Mouse (Mus musculus) neural tube, embryonic 13.5 days (tissue): Measurements from ENCODE around the gene Polr3b. TPM values are rescaled to one million over a fixed set of nuclear protein-coding genes. Genes with fewer than 3 reads are reported as not detected.

Source experiments
- ATAC-seq: fragments of 200-750 bp; cut with Nextera tagmentation; 2 replicates; pipeline ENCODE4 v1.8.0; 2017; ENCODE audit warnings: low read depth, mild to moderate bottlenecking, moderate TSS enrichment, moderate library complexity
- H3K27ac ChIP-seq: fragments of 300-500 bp; sonication (generic); replicated peaks from 2 replicates; pipeline ENCODE4 v1.5.1; 2015; ENCODE audit warnings: moderate library complexity, mild to moderate bottlenecking, inconsistent platforms
- H3K27me3 ChIP-seq: fragments of 300-500 bp; sonication (generic); 2 replicates; pipeline ENCODE4 v1.6.1; 2015; ENCODE audit warnings: mild to moderate bottlenecking, inconsistent platforms
- H3K36me3 ChIP-seq: fragments of 300-500 bp; sonication (generic); 2 replicates; pipeline ENCODE4 v1.6.1; 2015; ENCODE audit warnings: mild to moderate bottlenecking, inconsistent platforms
- H3K4me1 ChIP-seq: fragments of 300-500 bp; sonication (generic); replicated peaks from 2 replicates; pipeline ENCODE4 v1.6.1; 2015; ENCODE audit warnings: inconsistent platforms
- H3K4me2 ChIP-seq: fragments of 300-500 bp; sonication (generic); 2 replicates; pipeline ENCODE4 v1.6.1; 2015; ENCODE audit warnings: inconsistent platforms, mild to moderate bottlenecking, moderate library complexity
- H3K4me3 ChIP-seq: fragments of 300-500 bp; sonication (generic); 2 replicates; pipeline ENCODE4 v1.5.1; 2015; ENCODE audit warnings: mild to moderate bottlenecking, inconsistent platforms
- H3K9ac ChIP-seq: fragments of 300-500 bp; sonication (generic); 2 replicates; pipeline ENCODE4 v1.6.1; 2015; ENCODE audit warnings: moderate library complexity, mild to moderate bottlenecking, inconsistent platforms
- H3K9me3 ChIP-seq: fragments of 300-500 bp; sonication (generic); 2 replicates; pipeline ENCODE4 v1.6.1; 2016; ENCODE audit warnings: inconsistent platforms
- WGBS: fragments of 180-500 bp; shearing (Covaris S2); methylation state at CpG from one replicate; pipeline ENCODE4 v1.1.7; 2015; 5-methylcytosine and 5-hydroxymethylcytosine counted together
- polyA plus RNA-seq: library from polyadenylated mRNA; unstranded; fragments of >200 nt; fragmentation: Nextera tagmentation; extraction: Ambion mirVana; gene quantifications from 2 replicates; pipeline ENCODE4 v1.2.1, GENCODE M21; 2015

Polr3b gene
- polyA plus RNA-seq, 1 experiment from 2014 or later = 15.7 TPM

- Histone ChIP-seq H3K36me3 (peaks cover 12% of the 10 kb centered on the region), H3K4me3 (no peak overlapping the region), H3K27ac (peak overlapping the region; percentile 59), H3K4me2 (no peak overlapping the region), H3K9me3 (no peaks in the 10 kb centered on the region), H3K4me1 (peaks cover 35% of the 10 kb centered on the region), H3K9ac (no peak overlapping the region), H3K27me3 (no peaks in the 10 kb centered on the region)
- peak; percentile 66; the same call in 1 of the 2 replicates for ATAC-seq
- WGBS = 11% methylated on average over 8 of the region's 8 CpGs
Measured at GRCm38 (mm10) chr10:84685444-84686121, 63.5 kb downstream of the Polr3b start.

- Histone ChIP-seq H3K27ac (peak overlapping the region; percentile 59), H3K4me3 (no peak overlapping the region), H3K4me1 (peaks cover 40% of the 10 kb centered on the region), H3K36me3 (peaks cover 10% of the 10 kb centered on the region), H3K9ac (peak overlapping the region; percentile 17; the same call in 1 of the 2 replicates), H3K4me2 (no peak overlapping the region), H3K27me3 (no peaks in the 10 kb centered on the region), H3K9me3 (no peaks in the 10 kb centered on the region)
- 8% methylated on average over 9 of the region's 9 CpGs for WGBS
- peak; percentile 67; the same call in 1 of the 2 replicates for ATAC-seq
Measured at GRCm38 (mm10) chr10:84686122-84686497, 64.0 kb downstream of the Polr3b start.

GRCm38 (mm10) chr10:84686705-84687104 is 64.6 kb downstream of the Polr3b start:
- H3K9me3 ChIP-seq = no peaks in the 10 kb centered on the region
- peak overlapping the region; percentile 59 for H3K27ac ChIP-seq
- H3K27me3 ChIP-seq = no peaks in the 10 kb centered on the region
- H3K9ac ChIP-seq = peak overlapping the region; percentile 9; the same call in 1 of the 2 replicates
- peaks cover 41% of the 10 kb centered on the region for H3K4me1 ChIP-seq
- H3K4me2 ChIP-seq = no peak overlapping the region
- WGBS = 39% methylated on average over 4 of the region's 4 CpGs
- H3K36me3 ChIP-seq = peaks cover 10% of the 10 kb centered on the region
- no peak overlapping the region for H3K4me3 ChIP-seq
- no peak for ATAC-seq

GRCm38 (mm10) chr10:84687736-84688135 is 65.6 kb downstream of the Polr3b start:
- H3K4me1 ChIP-seq = peaks cover 41% of the 10 kb centered on the region
- H3K9ac ChIP-seq = no peak overlapping the region
- H3K9me3 ChIP-seq = no peaks in the 10 kb centered on the region
- no peak overlapping the region for H3K4me2 ChIP-seq
- H3K27me3 ChIP-seq = no peaks in the 10 kb centered on the region
- 84% methylated on average over 4 of the region's 4 CpGs for WGBS
- peaks cover 10% of the 10 kb centered on the region; the same call in 1 of the 2 replicates for H3K36me3 ChIP-seq
- H3K4me3 ChIP-seq = no peak overlapping the region
- no peak for ATAC-seq
- H3K27ac ChIP-seq = no peak overlapping the region

- 59% methylated on average over 3 of the region's 3 CpGs for WGBS
- H3K27ac ChIP-seq = no peak overlapping the region
- ATAC-seq = no peak
Measured at GRCm38 (mm10) chr10:84689846-84690245, 67.8 kb downstream of the Polr3b start.

GRCm38 (mm10) chr10:84690818-84691217 is 68.7 kb downstream of the Polr3b start:
- Histone ChIP-seq H3K9me3 (no peaks in the 10 kb centered on the region), H3K4me3 (no peak overlapping the region), H3K27me3 (no peaks in the 10 kb centered on the region), H3K36me3 (peaks cover 4% of the 10 kb centered on the region; the same call in 1 of the 2 replicates), H3K27ac (no peak overlapping the region), H3K9ac (no peak overlapping the region), H3K4me1 (peaks cover 39% of the 10 kb centered on the region), H3K4me2 (no peak overlapping the region)
- no peak for ATAC-seq
- WGBS = 53% methylated on average over 4 of the region's 4 CpGs

More at GRCm38 (mm10) chr10:84689846-84690245, 67.8 kb downstream of the Polr3b start:
- no peak overlapping the region for H3K4me3 ChIP-seq
- peaks cover 49% of the 10 kb centered on the region for H3K4me1 ChIP-seq
- no peak overlapping the region for H3K4me2 ChIP-seq
- H3K36me3 ChIP-seq = peaks cover 4% of the 10 kb centered on the region; the same call in 1 of the 2 replicates
- no peaks in the 10 kb centered on the region for H3K27me3 ChIP-seq
- H3K9ac ChIP-seq = no peak overlapping the region
- no peaks in the 10 kb centered on the region for H3K9me3 ChIP-seq

- Histone ChIP-seq H3K27me3 (no peaks in the 10 kb centered on the region), H3K9ac (no peak overlapping the region), H3K9me3 (no peaks in the 10 kb centered on the region), H3K4me3 (no peak overlapping the region), H3K36me3 (peaks cover 4% of the 10 kb centered on the region; the same call in 1 of the 2 replicates), H3K4me2 (no peak overlapping the region), H3K27ac (no peak overlapping the region), H3K4me1 (peaks cover 31% of the 10 kb centered on the region)
- 10% methylated on average over 3 of the region's 3 CpGs for WGBS
- no peak for ATAC-seq
Measured at GRCm38 (mm10) chr10:84691692-84692091, 69.6 kb downstream of the Polr3b start.

- Histone ChIP-seq H3K4me3 (no peak overlapping the region), H3K4me1 (peaks cover 26% of the 10 kb centered on the region), H3K36me3 (peaks cover 23% of the 10 kb centered on the region), H3K9ac (no peak overlapping the region), H3K27ac (peak overlapping the region; percentile 59), H3K27me3 (no peaks in the 10 kb centered on the region), H3K9me3 (no peaks in the 10 kb centered on the region), H3K4me2 (no peak overlapping the region)
- peak; percentile 93 for ATAC-seq
- 19% methylated on average over 8 of the region's 8 CpGs for WGBS
Measured at GRCm38 (mm10) chr10:84693841-84694638, 71.9 kb downstream of the Polr3b start.

- H3K27ac ChIP-seq = no peak overlapping the region
- no peaks in the 10 kb centered on the region for H3K9me3 ChIP-seq
- no peaks in the 10 kb centered on the region for H3K4me1 ChIP-seq
- H3K4me3 ChIP-seq = no peak overlapping the region
- H3K9ac ChIP-seq = no peak overlapping the region
- ATAC-seq = no peak
- no peaks in the 10 kb centered on the region for H3K27me3 ChIP-seq
- no peak overlapping the region for H3K4me2 ChIP-seq
- H3K36me3 ChIP-seq = peaks cover 57% of the 10 kb centered on the region
- 90% methylated on average over 13 of the region's 13 CpGs for WGBS
Measured at GRCm38 (mm10) chr10:84700236-84700987, 78.3 kb downstream of the Polr3b start.

- H3K4me3 ChIP-seq = no peak overlapping the region
- peaks cover 5% of the 10 kb centered on the region; the same call in 1 of the 2 replicates for H3K4me1 ChIP-seq
- H3K27ac ChIP-seq = no peak overlapping the region
- H3K36me3 ChIP-seq = peaks cover 57% of the 10 kb centered on the region
- H3K4me2 ChIP-seq = no peak overlapping the region
- 74% methylated on average over 8 of the region's 8 CpGs for WGBS
- no peaks in the 10 kb centered on the region for H3K9me3 ChIP-seq
- no peak overlapping the region for H3K9ac ChIP-seq
- H3K27me3 ChIP-seq = no peaks in the 10 kb centered on the region
- ATAC-seq = no peak
Measured at GRCm38 (mm10) chr10:84701110-84701509, 79.0 kb downstream of the Polr3b start.

- H3K9ac ChIP-seq = no peak overlapping the region
- no peak for ATAC-seq
- H3K4me3 ChIP-seq = no peak overlapping the region
- H3K27ac ChIP-seq = no peak overlapping the region
- no peaks in the 10 kb centered on the region for H3K27me3 ChIP-seq
- H3K9me3 ChIP-seq = no peaks in the 10 kb centered on the region
- 100% methylated on average over 1 of the region's 1 CpGs for WGBS
- no peak overlapping the region for H3K4me2 ChIP-seq
- H3K4me1 ChIP-seq = peaks cover 14% of the 10 kb centered on the region
- H3K36me3 ChIP-seq = peaks cover 53% of the 10 kb centered on the region
Measured at GRCm38 (mm10) chr10:84702115-84702514, 80.0 kb downstream of the Polr3b start.

GRCm38 (mm10) chr10:84704594-84704993 is 82.5 kb downstream of the Polr3b start:
- Histone ChIP-seq H3K9me3 (no peaks in the 10 kb centered on the region), H3K27ac (no peak overlapping the region), H3K27me3 (no peaks in the 10 kb centered on the region), H3K9ac (no peak overlapping the region), H3K36me3 (peaks cover 28% of the 10 kb centered on the region), H3K4me2 (no peak overlapping the region), H3K4me3 (no peak overlapping the region), H3K4me1 (peaks cover 36% of the 10 kb centered on the region)
- ATAC-seq = no peak
- 95% methylated on average over 1 of the region's 1 CpGs for WGBS
